Mouse (Mus musculus): ENCODE results near the gene Clec2d. TPM values are rescaled to one million over a fixed set of nuclear protein-coding genes. Genes with fewer than 3 reads are reported as not detected.
"Not testable (repeated sequence)": the region's sequence is repeated elsewhere in the genome, so short reads cannot be mapped to it uniquely, and the experiment has no call there.

Gene Clec2d
- polyA plus RNA-seq, 1 experiment from 2014 or later = 0.13 TPM

DNA sequence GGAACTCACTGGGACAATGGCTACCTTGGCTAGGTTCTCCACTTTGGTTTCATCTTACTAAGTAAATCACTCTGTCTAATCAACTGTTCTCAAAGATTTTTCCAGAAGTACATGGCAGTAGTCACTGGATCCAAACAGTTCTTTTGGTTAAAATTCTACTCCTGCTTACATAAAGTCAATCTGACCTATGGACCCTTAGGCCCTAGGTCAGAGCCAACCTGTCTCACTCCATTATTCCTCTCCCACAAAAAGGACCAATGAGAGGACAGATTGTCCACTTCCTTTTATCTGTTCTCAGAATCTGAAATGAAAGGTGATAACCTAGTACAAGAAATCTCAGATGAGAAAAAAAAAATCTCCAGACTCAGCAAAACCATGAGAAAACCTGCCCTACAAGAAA lies 4.8 kb upstream of the Clec2d start:
- DNase-seq (no peak), ATAC-seq (ENCODE audit: low read depth) (no peak)
- Histone ChIP-seq H3K9me3 (replicated peaks) (no peaks in the 10 kb centered on the region), H3K36me3 (no peaks in the 10 kb centered on the region), H3K4me1 (replicated peaks) (no peaks in the 10 kb centered on the region), H3K4me2 (no peak overlapping the region), H3K9ac (no peak overlapping the region), H3K27ac (peak overlapping the region; percentile 13; the same call in 1 of the 2 replicates), H3K4me3 (replicated peaks) (no peak overlapping the region), H3K27me3 (no peaks in the 10 kb centered on the region)

DNA sequence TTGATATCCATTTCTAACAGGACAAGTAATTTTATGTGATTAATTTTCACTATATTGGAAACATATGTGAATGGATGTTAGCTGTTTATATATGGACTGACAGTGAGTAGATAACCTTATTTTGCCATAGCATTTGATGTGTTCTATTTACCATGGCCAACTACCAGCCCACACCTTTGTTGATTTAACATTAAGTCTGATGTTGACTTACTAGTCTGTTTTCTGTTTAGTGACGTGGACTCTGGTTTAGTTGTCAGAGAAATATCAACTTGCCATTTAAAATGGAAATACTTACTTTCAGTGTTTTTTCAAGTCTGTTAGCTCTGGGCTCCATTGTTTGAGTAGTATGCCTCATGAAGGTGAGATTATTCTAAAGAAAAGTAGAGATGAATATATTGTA lies 3.8 kb upstream of the Clec2d start:
- Histone ChIP-seq H3K27me3 (no peaks in the 10 kb centered on the region), H3K9ac (no peak overlapping the region), H3K4me2 (no peak overlapping the region), H3K4me1 (replicated peaks) (no peaks in the 10 kb centered on the region; the same call in 1 of the 2 replicates), H3K4me3 (replicated peaks) (no peak overlapping the region), H3K36me3 (no peaks in the 10 kb centered on the region), H3K9me3 (replicated peaks) (no peaks in the 10 kb centered on the region), H3K27ac (no peak overlapping the region)
- DNase-seq (no peak), ATAC-seq (ENCODE audit: low read depth) (no peak)
- WGBS (ENCODE audit: insufficient replicate concordance) = 66% methylated on average over 1 of the region's 1 CpGs

DNA sequence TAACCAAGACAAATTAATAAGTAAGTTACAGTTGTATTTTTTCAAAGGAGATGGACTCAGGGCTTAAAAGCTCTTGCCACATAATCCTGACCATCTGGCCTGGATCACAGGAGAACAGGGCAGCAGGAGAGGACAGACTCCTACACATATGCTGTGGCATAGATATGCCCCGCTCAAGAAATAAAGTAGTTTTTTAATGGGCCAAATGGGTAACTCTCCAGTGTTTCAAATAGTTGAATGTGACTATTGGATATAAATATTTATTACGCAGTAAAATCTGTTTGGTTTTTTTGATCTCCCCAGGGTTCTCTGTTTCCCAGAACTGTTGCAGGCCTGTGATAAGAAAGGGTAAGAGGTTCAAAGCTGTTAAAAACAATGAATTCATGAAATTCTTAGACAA lies 1.1 kb upstream of the Clec2d start:
- DNase-seq (no peak), ATAC-seq (ENCODE audit: low read depth) (no peak)
- Histone ChIP-seq H3K27me3 (no peaks in the 10 kb centered on the region), H3K36me3 (peaks cover 7% of the 10 kb centered on the region), H3K4me2 (no peak overlapping the region), H3K4me3 (replicated peaks) (no peak overlapping the region), H3K27ac (no peak overlapping the region), H3K9me3 (replicated peaks) (no peaks in the 10 kb centered on the region), H3K4me1 (replicated peaks) (peaks cover 11% of the 10 kb centered on the region), H3K9ac (no peak overlapping the region)
- WGBS (ENCODE audit: insufficient replicate concordance) = 67% methylated on average over 2 of the region's 2 CpGs

DNA sequence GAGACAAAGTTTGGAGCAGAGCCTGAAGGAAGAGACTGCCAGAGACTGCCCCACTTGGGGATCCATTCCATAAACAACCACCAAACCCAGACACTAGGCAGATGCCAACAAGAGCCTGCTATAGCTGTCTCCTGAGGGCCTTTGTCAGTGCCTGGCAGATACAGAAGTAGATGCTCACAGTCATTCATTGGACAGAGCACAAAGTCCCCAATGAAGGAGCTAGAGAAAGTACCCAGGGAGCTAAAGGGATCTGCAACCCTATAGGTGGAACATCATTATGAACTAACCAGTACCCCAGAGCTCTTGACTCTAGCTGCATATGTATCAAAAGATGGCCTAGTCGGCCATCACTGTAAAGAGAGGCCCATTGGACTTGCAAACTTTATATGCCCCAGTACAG lies 584 bp upstream of the Clec2d start:
- DNase-seq; ATAC-seq (ENCODE audit: low read depth); H3K27me3 ChIP-seq; H3K9me3 ChIP-seq (replicated peaks); H3K4me2 ChIP-seq; H3K4me3 ChIP-seq (replicated peaks); H3K9ac ChIP-seq; H3K27ac ChIP-seq: not testable (repeated sequence)
- H3K36me3 ChIP-seq = peaks cover 13% of the 10 kb centered on the region
- WGBS (ENCODE audit: insufficient replicate concordance) = 39% methylated on average over 1 of the region's 1 CpGs
- peaks cover 12% of the 10 kb centered on the region for H3K4me1 ChIP-seq (replicated peaks)

DNA sequence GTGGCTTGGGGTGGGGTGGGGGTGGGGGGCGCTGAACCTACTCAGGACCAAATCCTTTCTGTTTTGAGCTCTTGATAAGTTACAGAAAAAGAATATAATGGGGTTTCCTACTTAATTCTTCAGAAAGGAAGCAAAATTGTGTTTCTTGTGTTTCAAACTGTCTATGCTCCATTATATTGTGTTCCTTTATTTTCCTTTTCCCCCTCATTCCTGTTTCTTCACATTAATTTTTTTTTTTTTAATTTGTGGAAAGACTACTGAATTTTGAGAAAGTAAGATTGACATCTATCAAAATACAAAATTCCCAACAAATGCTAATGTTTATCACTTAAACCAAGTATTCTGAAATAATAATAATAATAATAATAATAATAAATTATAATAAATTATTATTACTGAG lies 834 bp downstream of the Clec2d start:
- Histone ChIP-seq H3K4me2 (peak overlapping the region; percentile 66), H3K27ac (peak overlapping the region; percentile 87), H3K4me1 (replicated peaks) (peaks cover 12% of the 10 kb centered on the region), H3K4me3 (replicated peaks) (peak overlapping the region; percentile 64), H3K27me3 (no peaks in the 10 kb centered on the region), H3K9ac (peak overlapping the region; percentile 77), H3K36me3 (peaks cover 27% of the 10 kb centered on the region), H3K9me3 (replicated peaks) (no peaks in the 10 kb centered on the region)
- WGBS (ENCODE audit: insufficient replicate concordance) = 10% methylated on average over 1 of the region's 1 CpGs
- DNase-seq = no peak
- ATAC-seq (ENCODE audit: low read depth) = no peak

DNA sequence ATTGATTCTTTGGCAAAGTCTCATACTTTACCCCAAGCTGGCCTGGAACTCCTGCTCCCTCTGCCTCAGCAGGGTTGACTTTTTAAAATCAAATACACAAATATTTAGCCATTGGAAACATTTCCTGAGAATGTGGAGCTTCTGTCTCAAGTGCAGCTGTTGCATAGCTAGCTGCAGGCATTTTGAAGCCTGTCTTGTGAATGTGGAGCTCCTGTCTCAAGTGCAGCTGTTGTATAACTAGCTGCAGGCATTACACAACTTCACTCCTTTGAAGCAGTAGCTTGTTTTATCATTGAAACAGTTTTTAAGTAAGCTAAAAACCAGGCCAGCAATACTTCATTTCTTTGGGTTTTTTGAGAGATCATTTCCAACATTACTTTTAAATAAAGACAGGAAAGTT lies 1.3 kb downstream of the Clec2d start:
- Histone ChIP-seq H3K9ac (peak overlapping the region; percentile 64), H3K4me1 (replicated peaks) (peaks cover 12% of the 10 kb centered on the region), H3K36me3 (peaks cover 31% of the 10 kb centered on the region), H3K9me3 (replicated peaks) (no peaks in the 10 kb centered on the region), H3K4me2 (peak overlapping the region; percentile 62), H3K27ac (peak overlapping the region; percentile 45; the same call in 1 of the 2 replicates), H3K4me3 (replicated peaks) (peak overlapping the region; percentile 53), H3K27me3 (no peaks in the 10 kb centered on the region)
- no peak for ATAC-seq (ENCODE audit: low read depth)
- DNase-seq = no peak

DNA sequence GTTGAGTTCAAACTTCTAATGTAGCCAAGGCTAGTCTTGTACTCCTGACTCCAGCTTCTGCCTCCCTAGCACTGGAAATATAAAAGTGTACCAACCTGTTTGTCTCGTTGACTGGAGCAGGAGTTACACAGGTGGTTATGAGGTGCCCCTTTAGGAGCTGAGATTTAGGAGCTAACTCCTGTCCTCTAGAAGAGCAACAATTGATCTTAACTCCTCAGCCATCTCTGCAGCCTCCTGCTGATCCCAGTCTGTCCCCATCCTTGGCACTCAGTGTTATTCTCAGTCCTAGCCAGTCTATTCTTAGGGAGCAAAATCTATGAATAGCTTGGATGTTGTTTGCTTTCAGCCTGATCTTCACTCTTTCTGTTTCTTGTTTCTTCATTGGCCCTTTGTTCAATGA lies 2.1 kb downstream of the Clec2d start:
- WGBS (ENCODE audit: insufficient replicate concordance) = 47% methylated on average over 1 of the region's 1 CpGs
- H3K4me1 ChIP-seq (replicated peaks) = peaks cover 12% of the 10 kb centered on the region
- peak overlapping the region; percentile 56 for H3K4me2 ChIP-seq
- H3K27me3 ChIP-seq = no peaks in the 10 kb centered on the region
- no peak for ATAC-seq (ENCODE audit: low read depth)
- DNase-seq = no peak
- H3K27ac ChIP-seq = no peak overlapping the region
- H3K36me3 ChIP-seq = peaks cover 32% of the 10 kb centered on the region
- H3K9me3 ChIP-seq (replicated peaks) = no peaks in the 10 kb centered on the region
- peak overlapping the region; percentile 41 for H3K9ac ChIP-seq
- peak overlapping the region; percentile 37 for H3K4me3 ChIP-seq (replicated peaks)

DNA sequence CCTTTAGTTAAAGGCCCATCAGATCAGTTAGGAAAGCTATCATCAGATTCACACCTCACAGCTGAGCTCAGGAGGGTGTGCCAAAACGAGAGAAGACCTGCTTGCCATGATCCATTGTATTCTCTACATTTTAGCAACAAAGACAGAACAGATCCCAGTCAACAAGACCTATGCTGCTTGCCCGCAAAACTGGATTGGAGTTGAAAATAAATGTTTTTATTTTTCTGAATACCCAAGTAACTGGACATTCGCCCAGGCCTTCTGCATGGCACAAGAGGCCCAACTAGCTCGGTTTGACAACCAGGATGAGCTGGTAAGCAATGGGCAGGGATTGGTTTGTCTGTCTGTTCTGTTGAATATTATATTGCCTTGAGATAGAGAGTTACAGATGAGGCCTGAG lies 3.6 kb downstream of the Clec2d start:
- H3K4me1 ChIP-seq (replicated peaks) = peaks cover 12% of the 10 kb centered on the region
- ATAC-seq (ENCODE audit: low read depth); H3K9ac ChIP-seq; H3K9me3 ChIP-seq (replicated peaks); H3K4me2 ChIP-seq; DNase-seq; H3K27me3 ChIP-seq; H3K27ac ChIP-seq; H3K4me3 ChIP-seq (replicated peaks): not testable (repeated sequence)
- WGBS (ENCODE audit: insufficient replicate concordance) = 73% methylated on average over 4 of the region's 4 CpGs
- H3K36me3 ChIP-seq = peaks cover 32% of the 10 kb centered on the region

DNA sequence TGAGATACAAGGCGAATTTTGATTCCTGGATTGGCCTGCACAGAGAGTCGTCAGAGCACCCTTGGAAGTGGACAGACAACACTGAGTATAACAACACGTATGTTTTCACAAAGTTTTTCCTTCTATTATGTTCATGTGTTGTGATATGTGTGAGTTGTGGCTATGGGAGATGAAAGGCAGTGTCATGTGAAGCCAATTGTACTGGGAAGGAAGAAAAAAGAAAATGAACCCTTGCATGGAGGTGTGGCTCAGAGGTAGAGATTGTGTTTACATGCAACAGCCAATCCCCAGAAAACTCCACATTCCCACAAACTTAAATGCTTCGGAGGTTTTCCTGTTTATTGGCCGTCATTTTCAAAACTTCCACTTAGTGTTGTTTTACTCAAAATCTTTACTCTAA lies 4.4 kb downstream of the Clec2d start:
- H3K4me3 ChIP-seq (replicated peaks) = no peak overlapping the region
- WGBS (ENCODE audit: insufficient replicate concordance) = 69% methylated on average over 5 of the region's 5 CpGs

DNA sequence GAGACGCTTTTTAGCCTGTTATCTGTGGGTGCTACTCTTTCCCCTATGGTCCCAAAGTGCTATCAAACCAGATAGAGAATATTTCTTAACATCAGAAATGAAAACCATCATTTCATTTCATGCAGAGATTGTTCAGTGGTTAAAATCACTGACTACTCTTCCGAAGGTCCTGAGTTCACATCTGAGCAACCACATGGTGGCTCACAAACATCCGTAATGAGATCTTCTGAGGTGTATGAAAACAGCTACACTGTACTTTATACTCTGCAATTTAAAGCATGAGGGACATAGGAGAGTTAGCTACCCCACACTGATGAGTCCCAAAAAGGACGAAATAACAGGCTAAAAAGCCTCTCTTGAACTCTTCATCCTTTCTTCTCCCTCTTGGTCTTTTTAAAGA lies 5.6 kb downstream of the Clec2d start:
- 69% methylated on average over 4 of the region's 4 CpGs for WGBS (ENCODE audit: insufficient replicate concordance)

More for the DNA sequence above, 4.4 kb downstream of the Clec2d start:
- H3K4me2 ChIP-seq = no peak overlapping the region
- no peaks in the 10 kb centered on the region for H3K27me3 ChIP-seq
- H3K4me1 ChIP-seq (replicated peaks) = peaks cover 12% of the 10 kb centered on the region
- H3K27ac ChIP-seq = no peak overlapping the region
- no peaks in the 10 kb centered on the region for H3K9me3 ChIP-seq (replicated peaks)
- no peak overlapping the region for H3K9ac ChIP-seq
- ATAC-seq (ENCODE audit: low read depth) (no peak), DNase-seq (no peak)
- H3K36me3 ChIP-seq = peaks cover 32% of the 10 kb centered on the region

DNA sequence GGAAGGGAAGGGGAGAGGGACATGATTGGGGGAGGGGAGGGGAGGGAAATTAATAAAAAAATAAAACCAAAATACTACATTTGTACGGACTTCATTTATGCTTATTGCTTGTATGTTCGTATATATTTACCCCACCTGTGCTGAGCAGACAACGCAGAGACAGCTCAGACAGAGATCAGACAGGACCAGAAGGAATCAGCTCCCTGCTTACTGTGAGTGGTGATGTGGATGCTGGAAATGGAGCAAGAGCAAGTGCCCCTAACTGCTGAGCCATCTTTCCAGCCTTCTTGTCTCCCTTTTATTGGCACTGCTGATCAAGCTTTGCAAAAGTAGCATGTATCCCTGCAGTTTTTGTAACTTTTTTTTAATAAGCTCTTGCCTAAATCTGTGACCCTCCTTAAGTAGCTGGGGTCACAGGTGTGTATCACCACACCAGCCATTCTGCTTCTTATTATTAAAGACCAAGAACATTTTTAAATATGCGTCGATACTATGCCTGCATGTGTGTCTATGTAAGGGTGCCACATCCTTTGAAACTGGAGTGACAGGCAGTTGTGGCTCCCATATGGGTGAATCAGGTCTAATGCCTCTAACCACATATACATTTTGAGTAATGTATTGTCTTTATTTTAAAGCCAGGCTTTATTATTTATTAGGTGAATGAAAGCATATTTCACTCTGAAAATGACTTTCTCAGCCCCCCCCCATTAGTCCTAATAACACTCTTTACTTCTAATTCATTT lies 6.2 kb downstream of the Clec2d start:
- Histone ChIP-seq H3K36me3 (peaks cover 32% of the 10 kb centered on the region), H3K4me1 (replicated peaks) (peaks cover 12% of the 10 kb centered on the region), H3K9ac (no peak overlapping the region), H3K4me3 (replicated peaks) (no peak overlapping the region), H3K27me3 (no peaks in the 10 kb centered on the region), H3K27ac (no peak overlapping the region), H3K9me3 (replicated peaks) (no peaks in the 10 kb centered on the region), H3K4me2 (no peak overlapping the region)
- DNase-seq = no peak
- no peak for ATAC-seq (ENCODE audit: low read depth)
- 83% methylated on average over 5 of the region's 5 CpGs for WGBS (ENCODE audit: insufficient replicate concordance)

More for the DNA sequence above, 5.6 kb downstream of the Clec2d start:
- no peaks in the 10 kb centered on the region for H3K9me3 ChIP-seq (replicated peaks)
- ATAC-seq (ENCODE audit: low read depth) = no peak
- no peak overlapping the region for H3K9ac ChIP-seq
- no peak overlapping the region for H3K4me3 ChIP-seq (replicated peaks)
- no peak overlapping the region for H3K27ac ChIP-seq
- no peak overlapping the region for H3K4me2 ChIP-seq
- DNase-seq = no peak
- no peaks in the 10 kb centered on the region for H3K27me3 ChIP-seq
- peaks cover 32% of the 10 kb centered on the region for H3K36me3 ChIP-seq
- H3K4me1 ChIP-seq (replicated peaks) = peaks cover 12% of the 10 kb centered on the region

DNA sequence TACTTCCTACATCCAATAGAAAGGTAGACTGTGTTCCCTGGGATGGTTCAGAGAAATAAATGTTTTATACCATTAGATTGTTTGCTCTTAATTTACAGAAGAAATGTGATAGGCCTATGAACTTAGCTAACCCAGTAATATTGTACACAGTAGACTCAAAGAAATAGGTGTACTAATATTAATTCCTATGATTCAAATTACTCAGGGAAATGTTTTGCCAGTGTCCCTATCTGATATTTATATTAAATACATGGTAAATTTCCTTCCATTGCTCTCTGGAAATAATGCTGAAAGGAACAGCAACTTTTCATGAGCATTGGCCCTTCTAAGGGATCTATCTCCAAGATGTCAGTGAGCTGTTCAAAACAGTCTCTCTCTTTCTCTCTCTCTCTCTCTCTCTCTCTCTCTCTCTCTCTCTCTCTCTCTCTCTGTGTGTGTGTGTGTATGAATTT lies 6.8 kb downstream of the Clec2d start:
- no peak overlapping the region for H3K4me3 ChIP-seq (replicated peaks)
- no peaks in the 10 kb centered on the region for H3K27me3 ChIP-seq
- H3K27ac ChIP-seq = no peak overlapping the region
- H3K4me1 ChIP-seq (replicated peaks) = peaks cover 12% of the 10 kb centered on the region; the same call in 1 of the 2 replicates
- peaks cover 32% of the 10 kb centered on the region for H3K36me3 ChIP-seq
- no peak overlapping the region for H3K4me2 ChIP-seq
- no peak for DNase-seq
- no peak for ATAC-seq (ENCODE audit: low read depth)
- no peak overlapping the region for H3K9ac ChIP-seq
- H3K9me3 ChIP-seq (replicated peaks) = no peaks in the 10 kb centered on the region
